Mouse (Mus musculus): Measurements from ENCODE around the gene Itch. TPM values are rescaled to one million over a fixed set of nuclear protein-coding genes. Genes with fewer than 3 reads are reported as not detected.
"Not testable (repeated sequence)": the region's sequence is repeated elsewhere in the genome, so short reads cannot be mapped to it uniquely, and the experiment has no call there.

Gene Itch
- polyA plus RNA-seq, 1 experiment from 2014 or later: 44.7 TPM

DNA sequence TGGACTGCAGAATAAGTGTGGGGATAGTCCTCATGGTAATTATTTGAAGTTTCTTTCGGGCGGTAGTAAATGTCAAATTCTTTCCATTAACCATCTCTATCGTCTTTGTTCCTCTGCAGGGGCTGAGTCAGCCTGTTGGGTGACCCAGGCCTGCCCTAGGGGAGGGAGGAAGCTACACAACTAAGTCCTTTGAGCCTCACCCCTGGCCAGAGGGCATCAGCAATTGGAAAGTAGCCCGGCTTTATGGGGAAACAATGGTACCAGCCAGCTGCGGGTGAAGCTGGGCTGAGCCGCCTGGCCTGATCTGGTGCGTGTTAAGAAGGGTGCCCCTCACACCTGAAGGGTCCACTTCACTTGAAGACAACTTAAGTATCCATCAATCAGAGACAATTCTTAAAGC, 33.9 kb upstream of the Itch start:
- ATAC-seq (ENCODE audit: low read depth): no peak
- Histone ChIP-seq H3K4me2 (ENCODE audit: low read depth, low read length) (no peak overlapping the region), H3K4me3 (ENCODE audit: low read depth, low read length) (no peak overlapping the region), H3K4me1 (ENCODE audit: control insufficient read depth, insufficient read depth, low read length) (no peaks in the 10 kb centered on the region), H3K36me3 (ENCODE audit: control insufficient read depth, insufficient read depth, low read length) (no peaks in the 10 kb centered on the region), H3K9me3 (ENCODE audit: control insufficient read depth, low read length) (no peaks in the 10 kb centered on the region), H3K27ac (ENCODE audit: low read depth, low read length) (no peak overlapping the region), H3K9ac (replicated peaks; ENCODE audit: low read depth, low read length) (no peak overlapping the region), H3K27me3 (ENCODE audit: control insufficient read depth, insufficient read depth, low read length) (no peaks in the 10 kb centered on the region)
- WGBS: 48% methylated on average over 7 of the region's 7 CpGs

DNA sequence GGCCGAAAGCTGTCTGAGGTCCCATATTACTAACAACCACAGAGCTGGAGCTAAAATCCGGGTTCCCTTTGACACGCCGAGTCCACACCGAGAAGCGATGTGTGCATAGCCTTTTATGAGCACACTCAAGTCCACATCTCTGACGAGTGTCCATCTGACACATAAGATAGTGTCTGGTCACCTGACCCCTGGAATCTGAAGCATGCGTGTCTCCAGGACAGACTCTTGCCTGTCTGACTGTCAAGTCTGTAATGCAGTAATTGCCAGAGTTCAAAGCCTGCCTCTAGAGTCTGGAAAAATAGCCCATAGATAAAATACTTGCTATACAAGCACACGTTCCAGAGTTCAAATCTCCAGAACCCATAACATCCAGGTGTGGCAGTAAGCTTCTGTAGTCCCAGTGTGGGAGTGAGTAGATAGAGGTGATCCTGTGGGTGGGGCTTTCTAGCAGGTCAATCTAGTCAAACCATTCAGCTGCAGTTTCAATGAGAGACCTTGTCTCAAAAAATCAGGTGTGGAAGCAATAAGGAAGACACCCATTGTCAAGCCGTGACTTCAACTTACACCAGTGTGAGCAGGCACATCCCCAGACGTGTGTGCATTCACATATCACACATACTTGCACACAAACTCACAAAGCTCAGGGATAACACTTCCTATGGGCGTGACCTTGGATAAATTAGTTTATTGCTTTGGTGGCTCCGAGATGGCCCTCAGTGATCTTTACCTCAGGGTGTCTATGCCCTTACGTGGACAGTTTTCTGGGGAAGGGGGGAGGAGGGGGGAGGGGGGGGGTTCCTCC, 33.1 kb upstream of the Itch start:
- no peak for ATAC-seq (ENCODE audit: low read depth)

DNA sequence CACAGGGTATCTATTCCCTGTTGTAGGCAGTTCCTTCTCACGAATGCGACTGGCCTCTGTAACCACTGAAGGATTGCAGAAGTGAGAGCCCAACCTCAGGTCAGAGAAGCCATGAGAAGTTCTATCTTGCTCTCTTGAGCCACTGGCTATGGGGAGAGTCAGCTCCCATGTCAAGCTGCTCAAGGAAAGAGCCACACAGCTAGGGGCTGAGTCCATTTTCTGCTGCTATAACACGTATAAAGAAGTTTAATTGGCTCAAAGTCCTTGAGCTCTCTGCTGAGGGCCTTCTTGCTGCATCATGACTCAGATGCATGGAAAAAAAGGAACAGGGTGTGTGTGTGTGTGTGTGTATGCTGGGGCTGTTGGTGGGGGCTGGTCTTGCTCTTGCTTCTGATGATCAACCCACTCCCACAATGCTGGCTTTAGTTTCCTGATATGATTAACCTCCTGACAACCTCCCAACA, 32.5 kb upstream of the Itch start:
- H3K9me3 ChIP-seq (ENCODE audit: control insufficient read depth, low read length): no peaks in the 10 kb centered on the region
- H3K27ac ChIP-seq (ENCODE audit: low read depth, low read length): no peak overlapping the region
- no peaks in the 10 kb centered on the region for H3K36me3 ChIP-seq (ENCODE audit: control insufficient read depth, insufficient read depth, low read length)
- H3K27me3 ChIP-seq (ENCODE audit: control insufficient read depth, insufficient read depth, low read length): no peaks in the 10 kb centered on the region
- WGBS: 74% methylated on average over 3 of the region's 3 CpGs
- H3K4me3 ChIP-seq (ENCODE audit: low read depth, low read length): no peak overlapping the region
- no peak overlapping the region for H3K9ac ChIP-seq (replicated peaks; ENCODE audit: low read depth, low read length)
- H3K4me1 ChIP-seq (ENCODE audit: control insufficient read depth, insufficient read depth, low read length): no peaks in the 10 kb centered on the region
- H3K4me2 ChIP-seq (ENCODE audit: low read depth, low read length): no peak overlapping the region
- ATAC-seq (ENCODE audit: low read depth): no peak

More for the DNA sequence above, 33.1 kb upstream of the Itch start:
- Histone ChIP-seq H3K27ac (ENCODE audit: low read depth, low read length) (no peak overlapping the region), H3K36me3 (ENCODE audit: control insufficient read depth, insufficient read depth, low read length) (no peaks in the 10 kb centered on the region), H3K4me3 (ENCODE audit: low read depth, low read length) (no peak overlapping the region), H3K4me1 (ENCODE audit: control insufficient read depth, insufficient read depth, low read length) (no peaks in the 10 kb centered on the region), H3K27me3 (ENCODE audit: control insufficient read depth, insufficient read depth, low read length) (no peaks in the 10 kb centered on the region), H3K9me3 (ENCODE audit: control insufficient read depth, low read length) (no peaks in the 10 kb centered on the region), H3K4me2 (ENCODE audit: low read depth, low read length) (no peak overlapping the region), H3K9ac (replicated peaks; ENCODE audit: low read depth, low read length) (no peak overlapping the region)
- 76% methylated on average over 14 of the region's 14 CpGs for WGBS

DNA sequence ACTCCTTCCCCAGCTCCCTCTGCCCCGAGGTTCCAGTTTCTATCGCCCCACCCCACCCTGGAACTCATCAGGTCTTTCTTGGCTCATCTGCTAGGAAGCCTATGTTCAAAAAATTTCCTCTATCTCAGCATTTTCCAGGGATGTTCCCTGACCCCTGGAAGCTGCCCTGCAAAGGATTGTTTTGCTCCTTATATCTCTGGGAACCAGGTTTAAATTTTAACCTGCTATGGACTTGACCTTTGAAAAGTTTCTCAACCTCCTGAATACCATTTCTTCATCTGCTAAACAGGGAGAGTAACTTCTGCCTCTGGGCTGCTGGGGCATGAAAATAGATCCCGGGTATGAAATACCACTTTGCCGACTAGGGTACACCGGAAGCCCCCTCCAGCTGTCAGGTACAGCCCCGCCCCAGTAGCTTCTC, 31.5 kb upstream of the Itch start:
- ATAC-seq (ENCODE audit: low read depth): no peak
- Histone ChIP-seq H3K27me3 (ENCODE audit: control insufficient read depth, insufficient read depth, low read length) (no peaks in the 10 kb centered on the region), H3K4me1 (ENCODE audit: control insufficient read depth, insufficient read depth, low read length) (no peaks in the 10 kb centered on the region), H3K9ac (replicated peaks; ENCODE audit: low read depth, low read length) (no peak overlapping the region), H3K36me3 (ENCODE audit: control insufficient read depth, insufficient read depth, low read length) (no peaks in the 10 kb centered on the region), H3K9me3 (ENCODE audit: control insufficient read depth, low read length) (no peaks in the 10 kb centered on the region), H3K4me2 (ENCODE audit: low read depth, low read length) (no peak overlapping the region), H3K4me3 (ENCODE audit: low read depth, low read length) (no peak overlapping the region), H3K27ac (ENCODE audit: low read depth, low read length) (no peak overlapping the region)
- WGBS: 61% methylated on average over 6 of the region's 6 CpGs

DNA sequence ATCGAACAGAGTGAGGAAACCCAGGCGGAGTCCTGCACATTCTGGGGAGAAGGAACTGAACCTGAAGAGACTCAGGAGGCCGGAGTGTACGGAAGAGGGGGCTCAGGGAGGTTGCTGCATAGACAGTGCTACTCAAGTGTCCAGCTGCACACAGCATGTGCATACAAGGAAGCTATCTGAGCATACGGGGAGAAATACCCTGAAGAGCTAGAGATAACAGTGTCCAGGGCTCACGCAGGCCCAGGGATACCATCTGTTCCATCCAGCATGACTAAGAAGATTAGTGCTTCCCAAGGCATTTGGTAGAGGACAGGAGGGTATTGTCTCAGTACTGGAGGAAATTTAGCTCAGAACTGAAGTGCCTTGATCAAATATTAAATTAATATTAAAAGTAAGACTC, 29.7 kb upstream of the Itch start:
- H3K9me3 ChIP-seq (ENCODE audit: control insufficient read depth, low read length): no peaks in the 10 kb centered on the region
- 78% methylated on average over 6 of the region's 6 CpGs for WGBS
- H3K4me3 ChIP-seq (ENCODE audit: low read depth, low read length): no peak overlapping the region
- no peaks in the 10 kb centered on the region for H3K27me3 ChIP-seq (ENCODE audit: control insufficient read depth, insufficient read depth, low read length)
- H3K36me3 ChIP-seq (ENCODE audit: control insufficient read depth, insufficient read depth, low read length): no peaks in the 10 kb centered on the region
- H3K4me1 ChIP-seq (ENCODE audit: control insufficient read depth, insufficient read depth, low read length): no peaks in the 10 kb centered on the region
- no peak overlapping the region for H3K9ac ChIP-seq (replicated peaks; ENCODE audit: low read depth, low read length)
- H3K4me2 ChIP-seq (ENCODE audit: low read depth, low read length): no peak overlapping the region
- H3K27ac ChIP-seq (ENCODE audit: low read depth, low read length): no peak overlapping the region
- no peak for ATAC-seq (ENCODE audit: low read depth)

DNA sequence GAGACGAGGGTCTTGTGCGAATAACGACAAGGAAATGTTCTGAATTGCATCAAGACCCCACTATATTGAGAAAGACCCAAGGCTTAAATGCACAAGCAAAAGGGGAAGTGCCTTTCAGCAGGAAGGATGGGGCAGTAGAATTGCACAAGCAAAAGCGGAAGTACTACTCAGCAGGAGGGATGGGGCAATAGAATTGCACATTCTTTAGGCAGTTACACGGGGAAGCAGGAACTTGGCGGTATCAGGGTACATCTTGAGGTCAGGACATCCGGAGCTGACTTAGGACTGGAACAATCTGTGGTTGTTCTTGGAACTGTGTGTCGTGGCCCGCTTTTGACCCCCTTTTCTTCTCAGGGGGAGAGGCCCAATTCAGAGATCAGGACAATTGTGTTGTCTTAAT, 26.0 kb upstream of the Itch start:
- H3K36me3 ChIP-seq (ENCODE audit: control insufficient read depth, insufficient read depth, low read length); H3K27ac ChIP-seq (ENCODE audit: low read depth, low read length): not testable (repeated sequence)

DNA sequence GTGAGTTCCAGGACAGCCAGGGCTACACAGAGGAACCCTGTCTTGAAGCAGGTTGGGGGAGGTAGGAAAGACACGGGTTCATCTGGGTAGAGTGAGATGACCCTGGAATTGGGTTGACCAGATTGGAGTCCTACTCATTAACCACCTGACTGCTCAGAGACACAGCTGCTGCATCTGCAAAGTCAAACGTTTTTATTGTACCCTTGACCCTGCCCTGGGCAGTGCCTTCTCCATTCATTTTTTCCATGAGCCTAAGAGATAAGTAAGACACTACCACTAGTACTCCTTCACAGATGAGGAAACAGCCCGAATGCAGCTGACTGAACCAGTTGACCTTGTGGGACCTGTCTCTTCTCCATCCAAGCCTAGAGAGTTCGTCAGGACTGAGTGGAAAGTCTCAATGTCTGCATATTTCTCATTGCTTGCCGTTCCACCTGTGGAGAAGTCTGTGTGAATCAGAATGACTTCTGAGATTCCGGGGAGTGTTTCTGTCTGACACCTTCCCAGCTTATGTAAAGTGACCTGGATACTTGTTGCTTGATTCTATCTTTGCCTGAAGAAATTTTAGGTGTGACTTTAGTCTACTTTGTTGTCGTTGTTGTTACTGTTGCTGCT, 18.0 kb upstream of the Itch start:
- no peak for ATAC-seq (ENCODE audit: low read depth)
- no peak overlapping the region for H3K27ac ChIP-seq (ENCODE audit: low read depth, low read length)
- WGBS: 68% methylated on average over 7 of the region's 7 CpGs
- no peaks in the 10 kb centered on the region for H3K4me1 ChIP-seq (ENCODE audit: control insufficient read depth, insufficient read depth, low read length)
- H3K9ac ChIP-seq (replicated peaks; ENCODE audit: low read depth, low read length): no peak overlapping the region
- H3K27me3 ChIP-seq (ENCODE audit: control insufficient read depth, insufficient read depth, low read length): no peaks in the 10 kb centered on the region
- no peak overlapping the region for H3K4me2 ChIP-seq (ENCODE audit: low read depth, low read length)
- H3K9me3 ChIP-seq (ENCODE audit: control insufficient read depth, low read length): no peaks in the 10 kb centered on the region
- H3K4me3 ChIP-seq (ENCODE audit: low read depth, low read length): no peak overlapping the region
- no peaks in the 10 kb centered on the region for H3K36me3 ChIP-seq (ENCODE audit: control insufficient read depth, insufficient read depth, low read length)

More for the DNA sequence above, 26.0 kb upstream of the Itch start:
- H3K9me3 ChIP-seq (ENCODE audit: control insufficient read depth, low read length); ATAC-seq (ENCODE audit: low read depth); H3K4me1 ChIP-seq (ENCODE audit: control insufficient read depth, insufficient read depth, low read length); H3K4me2 ChIP-seq (ENCODE audit: low read depth, low read length); H3K27me3 ChIP-seq (ENCODE audit: control insufficient read depth, insufficient read depth, low read length); H3K4me3 ChIP-seq (ENCODE audit: low read depth, low read length); H3K9ac ChIP-seq (replicated peaks; ENCODE audit: low read depth, low read length): not testable (repeated sequence)
- 76% methylated on average over 9 of the region's 9 CpGs for WGBS

DNA sequence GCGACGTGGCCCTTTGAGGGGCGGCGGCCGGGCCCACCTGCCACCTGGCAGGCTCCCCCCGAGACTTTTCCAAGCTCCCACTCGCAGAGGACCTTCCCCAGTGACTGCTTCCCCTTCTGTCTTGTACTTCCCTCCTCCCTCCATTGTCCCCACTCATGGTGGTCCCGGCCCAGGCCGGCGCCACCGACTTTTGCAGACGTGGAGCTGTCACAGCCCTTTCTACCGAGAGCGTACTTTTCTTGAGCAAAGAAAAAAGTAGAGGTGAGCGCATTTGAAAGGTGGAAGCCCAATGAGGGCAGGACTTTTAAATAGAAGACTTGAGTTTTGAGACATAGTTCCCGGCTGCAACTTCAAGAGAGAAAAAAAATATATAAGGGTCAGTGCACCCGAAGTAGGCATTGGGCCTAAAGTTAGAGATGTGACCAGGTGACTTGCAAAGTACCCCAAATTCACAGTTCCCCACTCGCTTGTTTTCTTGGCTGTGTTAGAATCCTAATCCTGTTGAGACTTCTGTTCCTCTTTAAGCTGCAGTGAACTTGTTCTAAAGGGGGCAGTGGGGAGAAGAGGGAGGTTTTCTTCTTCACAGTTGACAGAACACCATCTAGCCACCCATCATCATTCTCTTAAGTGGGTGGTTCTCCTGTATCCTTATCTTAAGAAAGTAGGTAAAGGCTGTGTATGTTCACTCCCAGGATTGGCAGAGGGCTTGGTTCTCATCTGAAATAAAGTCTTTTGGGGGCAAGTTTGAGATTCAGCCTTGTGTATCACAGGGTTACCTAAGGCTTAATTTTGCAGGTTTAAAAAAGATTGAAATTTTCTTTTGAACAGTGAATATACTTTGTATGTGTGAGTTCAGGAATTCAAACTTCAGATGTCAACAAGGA, 910 bp downstream of the Itch start:
- under 1% methylated on average over 17 of the region's 18 CpGs for WGBS
- peak overlapping the region; percentile 83 for H3K27ac ChIP-seq (ENCODE audit: low read depth, low read length)
- peak overlapping the region; percentile 81 for H3K4me2 ChIP-seq (ENCODE audit: low read depth, low read length)
- H3K36me3 ChIP-seq (ENCODE audit: control insufficient read depth, insufficient read depth, low read length): peaks cover 4% of the 10 kb centered on the region
- peak overlapping the region; percentile 95 for H3K9ac ChIP-seq (replicated peaks; ENCODE audit: low read depth, low read length)
- peaks cover 19% of the 10 kb centered on the region for H3K4me1 ChIP-seq (ENCODE audit: control insufficient read depth, insufficient read depth, low read length)
- H3K9me3 ChIP-seq (ENCODE audit: control insufficient read depth, low read length): no peaks in the 10 kb centered on the region
- no peaks in the 10 kb centered on the region; the same call in 1 of the 2 replicates for H3K27me3 ChIP-seq (ENCODE audit: control insufficient read depth, insufficient read depth, low read length)
- peak overlapping the region; percentile 92 for H3K4me3 ChIP-seq (ENCODE audit: low read depth, low read length)
- ATAC-seq (ENCODE audit: low read depth): peak; percentile 70
